Mouse (Mus musculus): ENCODE measurements at regions not wholly inside any gene's neighbourhood (a gene's known extent, or its start where the extent isn't known, plus 50 kb on each side); places are given as distances from the start of the nearest gene placed in this dataset.

DNA sequence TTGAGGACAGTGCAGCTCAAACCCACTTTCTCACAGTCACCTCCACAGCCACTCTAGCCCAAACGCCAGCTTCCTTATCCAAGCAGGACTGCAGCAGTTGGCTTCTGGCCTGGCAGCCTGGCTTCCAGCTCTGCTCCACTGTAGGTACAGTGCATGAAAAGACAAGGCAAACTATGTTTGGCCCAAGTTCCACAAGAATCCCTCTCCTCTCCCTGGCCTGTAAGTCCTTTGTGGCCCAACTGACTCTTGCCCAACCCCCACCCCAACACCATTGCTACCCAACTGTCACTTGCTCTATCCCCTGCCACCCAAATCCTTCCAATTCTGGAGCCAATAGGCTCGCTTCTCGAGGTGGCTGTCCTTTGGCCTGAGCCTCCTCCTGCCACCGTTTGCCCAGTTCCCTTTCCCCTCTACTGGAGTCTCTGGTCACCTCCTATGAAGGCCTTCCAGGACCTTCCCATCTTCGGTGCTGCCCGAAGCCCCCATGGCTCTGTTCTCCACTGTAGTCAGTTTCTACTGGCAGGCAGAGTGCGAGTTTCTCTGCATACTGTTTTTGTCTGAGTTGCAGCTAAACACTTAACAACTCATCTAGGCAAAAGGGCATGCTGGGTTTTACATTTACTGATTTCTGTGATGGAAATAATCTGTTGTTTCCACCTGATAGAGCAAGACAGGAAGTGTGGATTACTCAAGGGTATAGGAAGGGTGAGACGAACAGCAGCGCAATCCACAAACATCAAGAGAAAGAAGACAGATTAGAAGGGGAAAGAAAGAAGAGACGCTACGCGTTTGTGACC, 84.4 kb upstream of the Ptpn1 start:
- no peak for ATAC-seq

DNA sequence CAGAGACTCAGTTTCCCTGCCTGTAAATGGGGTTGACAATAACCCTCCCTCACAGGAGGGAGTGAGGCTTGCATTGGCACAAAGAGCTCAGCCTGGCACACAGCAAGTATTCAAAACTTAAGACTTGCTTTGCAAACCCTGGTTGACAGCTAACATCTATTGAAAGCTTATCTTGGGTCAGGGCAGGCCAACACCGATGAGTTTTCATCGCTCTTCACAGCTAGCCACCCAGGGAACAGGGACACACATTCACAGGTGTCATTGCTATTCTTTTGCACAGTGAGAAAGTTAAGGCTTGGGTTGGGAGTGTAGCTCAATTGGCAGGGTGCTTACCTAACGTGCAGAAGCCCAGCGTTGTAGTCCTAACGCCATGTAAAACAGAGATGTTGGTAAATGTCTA, 86.5 kb upstream of the Ptpn1 start:
- ATAC-seq, result no peak

DNA sequence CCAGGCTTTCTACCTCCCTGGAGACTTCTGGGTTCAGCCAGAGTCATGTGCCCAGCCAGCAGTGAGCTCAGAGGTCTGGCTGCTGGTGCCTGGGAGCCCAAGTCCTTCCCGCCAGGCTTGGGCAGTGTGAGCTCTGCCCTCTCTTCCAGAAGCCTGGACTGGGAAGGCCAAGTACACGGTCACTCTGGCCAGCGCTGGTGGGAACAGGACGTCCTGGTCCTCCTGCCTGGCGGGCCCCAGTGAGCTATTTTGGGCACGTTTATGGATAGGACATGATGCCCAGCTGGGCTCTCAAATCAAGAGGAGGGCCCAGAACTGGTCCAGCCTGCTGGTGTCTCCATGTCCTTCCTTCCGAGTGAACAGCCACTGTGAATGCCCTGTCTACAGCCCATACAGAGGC, 87.3 kb upstream of the Ptpn1 start:
- no peak for ATAC-seq

DNA sequence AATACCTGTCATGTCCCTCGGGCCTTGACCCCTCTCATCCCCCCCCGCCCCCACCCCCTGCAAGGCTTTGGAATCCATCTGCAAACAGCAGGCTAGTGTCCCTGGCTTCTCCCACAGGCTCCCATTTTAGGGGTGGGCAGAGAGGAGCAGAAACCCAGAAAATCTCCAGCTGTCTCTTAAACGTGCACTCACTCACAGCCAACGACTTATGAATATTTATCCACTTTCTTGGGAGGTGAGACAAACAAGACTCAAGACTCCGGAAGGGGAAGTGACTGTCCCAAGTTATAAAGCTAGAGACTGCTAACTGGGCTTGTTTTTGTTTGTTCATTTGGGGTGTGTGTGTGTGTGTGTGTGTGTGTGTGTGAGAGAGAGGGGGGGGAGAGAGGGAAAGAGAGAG, 87.9 kb upstream of the Ptpn1 start:
- ATAC-seq, result no peak

DNA sequence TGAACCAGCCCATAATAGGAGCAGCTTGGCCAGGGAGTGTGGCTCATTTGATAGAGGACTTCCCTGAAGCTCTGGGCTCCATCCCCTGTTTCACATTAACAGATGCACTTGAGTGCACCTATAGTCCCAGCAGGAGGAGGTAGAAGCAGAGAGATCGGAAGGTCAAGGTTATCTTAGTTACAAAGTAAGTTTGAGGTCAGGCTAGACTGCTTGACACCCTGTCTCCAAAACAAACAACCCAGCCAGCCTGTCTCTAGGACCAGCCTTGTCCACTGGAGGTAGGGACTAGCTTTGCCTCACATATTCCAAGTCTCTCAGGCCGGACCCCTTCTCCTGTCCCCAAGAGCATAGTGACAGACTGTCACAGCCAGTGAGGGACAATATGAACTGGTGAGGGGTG, 88.9 kb upstream of the Ptpn1 start:
- no peak for ATAC-seq

DNA sequence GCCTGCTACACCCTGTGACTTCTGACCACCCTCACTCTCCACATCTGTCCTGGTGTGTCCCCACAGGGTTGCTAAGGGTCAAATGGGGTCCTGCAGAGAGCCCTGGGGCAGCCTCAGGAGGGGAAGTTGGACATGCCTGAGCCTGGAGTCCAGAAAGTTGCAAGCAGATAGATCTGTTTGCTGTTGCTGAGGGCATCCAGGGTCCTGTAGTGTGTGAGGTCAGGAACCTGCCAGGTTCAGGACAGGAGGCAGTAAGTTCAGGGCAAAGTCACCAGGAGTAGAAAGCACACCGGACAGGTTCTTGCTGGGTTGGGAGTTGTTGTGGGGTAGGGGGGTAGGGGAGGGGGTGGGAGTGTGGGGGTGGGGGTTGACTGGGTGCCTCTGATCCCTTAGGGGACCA, 89.4 kb upstream of the Ptpn1 start:
- ATAC-seq, result no peak

DNA sequence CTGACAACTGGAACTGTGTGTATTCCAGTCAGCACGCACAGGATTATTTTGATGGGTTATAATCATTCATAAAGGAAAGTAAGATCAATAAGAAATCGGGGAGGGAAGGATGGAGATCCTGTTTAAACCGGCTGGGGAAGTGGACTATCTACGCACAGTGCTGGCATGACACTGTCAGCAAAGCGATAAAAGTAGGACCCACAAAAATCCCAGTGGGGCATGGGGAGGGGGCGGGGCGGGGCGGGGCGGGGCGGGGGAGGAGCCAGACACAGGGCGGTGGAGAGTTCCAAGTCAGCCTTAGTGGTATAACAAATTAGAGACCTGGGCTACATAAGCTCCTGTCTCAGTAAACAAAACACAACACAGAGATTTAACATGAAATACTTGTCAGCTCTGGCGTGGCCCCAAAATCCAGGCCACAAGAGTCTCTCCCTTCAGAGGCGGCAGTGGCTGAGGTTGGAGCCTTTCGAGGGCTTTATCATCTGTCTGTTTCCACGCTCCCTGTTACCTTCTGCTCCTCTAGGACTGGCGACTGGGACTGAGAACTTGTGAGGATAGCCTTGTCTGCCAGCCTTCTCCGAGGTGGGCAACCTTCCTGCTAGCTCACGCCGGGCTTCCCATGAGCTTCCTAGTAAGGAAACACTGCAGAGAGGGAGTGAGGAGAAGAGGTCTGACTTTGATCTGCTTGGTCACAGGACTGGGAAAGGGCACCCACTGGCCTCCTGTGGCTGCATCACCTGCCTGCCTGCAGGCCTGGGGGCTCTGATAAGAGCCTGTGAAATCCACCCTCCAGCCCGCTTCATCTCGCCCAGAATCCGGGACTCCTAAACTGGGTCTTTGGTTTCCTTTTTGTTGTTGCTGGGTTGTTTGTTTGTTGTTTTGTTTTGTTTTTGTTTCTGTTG, 90.3 kb upstream of the Ptpn1 start:
- no peak for ATAC-seq

DNA sequence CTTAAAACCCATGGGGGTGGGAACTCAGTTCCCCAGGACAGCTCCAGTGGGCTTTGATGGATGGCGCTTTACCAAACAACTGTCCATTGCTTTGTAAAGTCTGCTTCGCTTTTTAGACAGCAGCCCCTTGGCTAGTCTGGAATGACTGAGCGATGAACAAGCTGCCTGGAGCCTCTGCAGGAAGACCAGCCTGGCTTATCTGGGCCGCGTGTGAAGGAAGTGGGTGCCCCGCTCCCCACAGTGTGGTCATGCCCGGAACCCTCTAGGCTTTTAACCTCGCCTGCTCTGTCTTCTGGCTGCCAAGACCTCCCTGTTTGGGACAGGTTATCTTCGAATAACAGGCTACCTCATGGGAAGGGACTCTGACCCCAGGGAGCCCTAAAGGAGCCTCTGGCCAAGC, 91.5 kb upstream of the Ptpn1 start:
- ATAC-seq, result peak; percentile 81

DNA sequence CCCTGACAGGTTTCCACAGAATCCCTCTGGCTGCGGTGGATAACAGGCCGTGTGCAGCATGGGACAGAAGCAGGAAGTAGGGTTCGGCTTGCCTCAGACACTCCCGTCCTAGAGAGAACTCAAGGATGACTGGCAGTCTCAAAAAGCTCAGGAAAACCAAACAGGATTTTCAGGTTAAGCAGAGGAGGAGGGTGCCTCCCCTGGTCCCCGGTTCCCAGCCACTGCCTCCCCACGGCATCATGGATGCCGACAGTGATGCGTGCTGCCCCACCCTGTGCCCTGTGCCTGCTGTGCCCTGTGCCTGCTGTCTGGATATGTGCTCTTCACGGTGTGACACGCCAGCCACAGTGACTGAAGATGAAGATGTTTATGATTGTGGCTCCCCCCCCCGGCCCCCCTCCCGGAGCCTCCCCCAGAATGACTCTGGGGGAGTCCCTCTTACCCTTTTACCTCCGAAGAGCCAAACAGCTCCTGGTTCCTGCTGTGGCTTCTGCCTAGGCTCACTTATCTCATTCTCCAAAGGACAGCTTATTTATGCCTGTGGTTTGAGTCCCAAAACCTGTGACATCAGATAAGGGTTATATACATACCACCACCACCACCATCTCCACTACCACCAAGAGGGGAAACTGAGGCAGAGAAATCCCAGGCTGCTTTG, 92.4 kb upstream of the Ptpn1 start:
- ATAC-seq, result peak; percentile 38

DNA sequence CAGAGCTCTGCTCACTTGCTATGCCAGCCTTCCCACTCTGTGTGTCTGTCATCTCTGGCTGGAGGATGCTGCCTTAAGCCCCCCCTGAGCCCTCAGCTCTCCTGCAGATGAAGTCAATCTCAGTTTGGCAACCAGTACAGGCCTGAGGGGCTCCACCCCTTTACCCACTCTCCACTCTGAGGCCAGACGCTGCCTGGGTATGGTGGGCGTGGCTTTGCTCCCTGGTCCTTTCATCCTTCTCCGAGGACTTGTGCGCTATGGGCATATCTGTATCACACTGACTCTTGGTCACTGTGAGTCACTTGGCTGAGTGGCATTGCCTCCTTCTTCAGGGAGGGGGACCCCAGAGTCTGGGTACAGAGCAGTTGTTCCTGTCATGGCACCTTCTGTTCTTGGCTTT, 94.3 kb upstream of the Ptpn1 start:
- no peak for ATAC-seq

DNA sequence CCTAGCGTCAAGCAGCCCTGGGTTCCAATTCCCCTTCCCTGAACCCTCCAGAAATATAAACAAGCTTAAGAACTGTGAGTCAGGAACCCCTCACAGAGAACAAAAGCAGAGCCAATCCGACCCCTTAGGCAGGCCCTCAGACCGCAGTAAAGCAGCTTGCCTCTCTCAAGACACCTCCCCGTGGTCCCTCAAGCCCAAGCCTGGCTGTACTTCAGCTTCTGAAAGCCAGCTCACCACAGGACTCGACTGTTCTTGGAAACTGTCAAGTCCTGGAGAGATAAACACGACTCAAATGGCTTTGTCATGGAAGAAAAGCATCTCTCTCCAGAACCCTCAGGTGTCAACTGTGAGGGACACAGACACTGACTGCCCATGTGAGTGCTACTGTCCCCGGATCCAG, 95.2 kb upstream of the Ptpn1 start:
- ATAC-seq, result no peak

DNA sequence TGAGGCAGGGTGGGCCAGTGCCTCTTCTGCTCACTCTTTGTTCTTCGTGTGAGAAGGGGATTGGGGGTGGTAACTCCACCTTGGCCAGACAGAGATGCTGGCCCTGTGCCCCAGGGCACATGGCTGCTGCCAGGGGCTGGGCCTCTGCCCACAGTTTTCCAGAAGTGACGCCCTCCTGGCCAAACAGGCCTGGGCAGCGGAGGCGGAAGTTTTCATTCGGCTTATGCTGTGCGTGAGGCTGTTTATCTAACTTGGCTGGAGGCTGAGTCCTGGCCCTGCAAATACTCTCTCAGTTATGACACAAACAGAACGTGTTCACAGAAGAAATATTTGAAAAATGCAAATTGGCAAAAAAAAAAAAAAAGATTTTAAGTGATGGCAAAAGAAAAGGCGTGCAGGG, 97.3 kb upstream of the Ptpn1 start:
- ATAC-seq, result no peak

DNA sequence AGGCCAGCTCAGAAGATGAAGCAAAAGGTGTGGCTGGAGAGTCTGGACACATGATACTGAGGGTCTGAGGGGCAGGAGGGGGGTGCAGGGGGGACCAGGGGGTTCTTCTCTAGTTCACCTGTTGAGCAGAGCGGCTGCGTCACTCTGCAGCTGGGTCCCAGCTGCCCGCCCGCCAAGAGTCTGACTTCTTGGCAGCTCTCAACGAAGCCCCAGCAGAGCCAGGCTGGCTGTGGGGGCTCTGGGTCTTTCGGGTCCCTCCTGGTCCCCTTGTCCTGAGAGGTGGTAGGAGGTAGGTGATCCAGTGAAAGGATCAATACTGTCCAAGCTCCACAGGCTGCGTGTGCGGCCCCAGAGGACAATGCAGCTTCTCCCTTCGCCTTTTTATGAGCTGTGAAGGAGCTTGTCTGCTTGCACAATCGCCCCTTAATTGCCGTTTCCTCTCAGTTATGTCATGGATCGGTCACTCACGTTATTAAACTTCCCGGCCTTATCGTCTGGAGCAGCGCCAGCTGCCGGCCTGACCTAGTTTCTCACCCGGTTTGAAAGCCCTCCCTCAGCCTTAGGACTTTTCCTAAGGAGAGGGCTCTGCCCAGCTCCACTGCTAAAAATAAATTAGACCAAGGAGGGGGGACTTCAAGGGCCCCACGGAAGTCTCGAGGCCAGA, 98.4 kb upstream of the Ptpn1 start:
- ATAC-seq, result no peak

DNA sequence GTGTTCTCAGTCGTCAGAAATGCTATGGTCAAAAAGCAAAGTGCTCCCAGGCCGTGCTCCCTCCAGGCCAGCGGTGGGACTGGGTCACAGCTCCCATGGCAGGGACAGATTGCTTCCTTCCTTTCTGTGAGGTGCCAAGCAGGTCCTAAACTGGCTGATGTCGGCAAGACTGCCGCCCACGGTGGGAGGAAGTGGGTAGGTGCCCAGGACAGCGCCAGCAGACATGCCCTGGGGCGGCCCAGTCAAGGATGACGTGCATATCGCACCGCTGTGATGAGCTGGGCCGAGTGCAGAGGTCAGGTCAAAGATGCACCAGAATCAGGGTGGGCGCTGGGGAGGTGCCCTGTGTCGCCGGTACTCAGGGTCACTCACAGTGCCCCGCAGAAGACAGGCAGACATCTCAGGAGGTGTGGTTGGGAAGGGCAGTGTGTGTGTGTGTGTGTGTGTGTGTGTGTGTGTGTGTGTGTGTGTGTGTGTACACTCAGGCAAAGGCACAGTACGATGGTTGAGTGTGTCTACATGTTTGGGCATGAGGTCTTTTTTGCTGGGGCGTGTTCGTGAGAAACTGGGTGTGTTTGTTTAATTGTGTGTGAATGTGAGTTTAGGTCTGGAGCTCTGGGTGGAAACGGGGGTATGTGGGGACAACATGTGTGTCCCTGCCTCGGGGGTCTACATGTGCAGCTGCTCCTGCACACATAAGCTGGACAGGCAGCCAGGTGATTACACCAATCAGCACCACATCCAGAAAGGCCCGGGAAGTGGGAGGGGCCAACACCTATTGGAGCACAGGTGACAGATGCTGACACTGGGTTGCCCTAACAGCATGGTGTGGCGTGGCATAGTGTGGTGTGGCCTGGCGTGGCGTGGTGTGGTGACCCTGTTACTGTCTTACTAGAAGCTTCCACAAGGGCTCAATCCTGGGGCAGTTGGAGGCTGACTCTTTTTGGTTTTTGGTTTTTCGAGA, 100.5 kb upstream of the Ptpn1 start:
- ATAC-seq, result peak; percentile 94

DNA sequence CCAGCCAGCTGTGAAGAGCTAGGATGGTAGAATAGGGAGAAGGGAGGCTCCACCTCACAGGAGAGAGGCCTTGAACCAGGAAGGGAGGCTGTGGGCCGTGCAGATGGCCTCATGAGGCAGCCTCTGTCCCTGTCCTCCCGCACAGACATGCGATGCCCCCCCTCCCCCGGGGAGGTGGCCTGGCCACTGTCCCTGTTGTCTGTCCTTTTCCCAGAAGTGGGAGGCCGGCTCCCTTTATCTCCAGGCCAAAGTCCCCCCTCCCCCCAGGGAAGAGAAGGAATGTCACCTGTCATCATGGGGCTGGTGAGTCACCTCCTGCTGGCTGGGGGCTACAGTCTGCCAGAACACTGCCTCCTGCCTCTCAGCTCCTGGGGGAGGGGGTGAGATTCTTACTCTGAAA, 103.6 kb upstream of the Ptpn1 start:
- ATAC-seq, result no peak

DNA sequence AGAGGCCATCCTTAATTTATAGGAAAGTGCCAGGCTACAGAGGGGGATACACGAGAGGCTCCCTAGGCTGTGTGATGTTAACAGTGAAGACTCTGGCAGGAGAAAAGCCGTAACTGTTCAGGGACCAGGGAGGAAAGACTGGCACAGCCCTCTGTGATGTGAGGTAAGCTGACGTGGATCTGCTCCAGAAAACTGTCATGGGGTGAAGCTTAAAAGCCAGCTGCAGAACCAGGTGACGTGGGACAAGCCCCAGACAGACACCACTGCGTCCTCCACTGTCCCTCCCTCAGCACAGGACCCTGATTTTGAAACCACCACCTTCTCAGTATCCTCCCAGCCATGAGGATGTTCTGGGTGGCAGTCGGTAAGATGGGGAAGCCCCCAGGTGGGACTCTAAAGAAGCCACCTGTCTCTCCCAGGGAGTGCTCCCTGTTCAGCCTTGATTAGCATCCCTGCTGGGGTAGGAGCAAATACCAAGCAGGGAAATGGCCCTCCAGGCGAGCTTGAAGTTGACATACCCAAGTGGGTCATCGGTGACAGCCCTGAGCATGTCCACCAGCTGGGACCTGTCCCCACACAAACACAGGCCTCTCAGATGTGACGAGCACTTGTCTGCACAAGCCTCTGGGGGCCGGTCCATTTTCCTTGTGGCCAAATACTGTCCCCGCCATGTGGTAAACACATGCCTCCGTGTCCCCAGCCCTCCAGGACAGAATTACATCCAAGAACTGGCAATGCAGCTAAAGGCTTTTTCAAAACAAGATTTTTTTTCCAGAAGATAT, 104.7 kb upstream of the Ptpn1 start:
- ATAC-seq, result no peak

DNA sequence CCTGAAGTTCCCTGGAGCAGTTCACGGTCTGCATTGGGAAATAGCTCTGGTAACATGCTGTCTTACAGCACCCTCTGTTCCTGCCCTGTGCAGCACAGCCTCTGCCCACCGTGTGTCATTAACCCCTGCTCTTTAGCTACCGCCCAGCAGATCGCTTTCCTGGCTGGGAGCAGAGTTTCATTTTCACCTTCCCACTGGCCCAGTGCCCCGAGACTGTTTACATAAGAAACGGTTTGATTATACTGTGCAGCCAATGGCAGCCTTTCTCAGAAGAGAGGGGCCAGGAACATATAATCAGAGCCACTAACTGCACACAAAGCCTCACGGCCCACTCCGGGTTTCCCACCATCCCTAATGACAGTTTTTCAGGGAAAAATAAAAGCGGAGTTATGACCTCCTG, 108.3 kb upstream of the Ptpn1 start:
- no peak for ATAC-seq

DNA sequence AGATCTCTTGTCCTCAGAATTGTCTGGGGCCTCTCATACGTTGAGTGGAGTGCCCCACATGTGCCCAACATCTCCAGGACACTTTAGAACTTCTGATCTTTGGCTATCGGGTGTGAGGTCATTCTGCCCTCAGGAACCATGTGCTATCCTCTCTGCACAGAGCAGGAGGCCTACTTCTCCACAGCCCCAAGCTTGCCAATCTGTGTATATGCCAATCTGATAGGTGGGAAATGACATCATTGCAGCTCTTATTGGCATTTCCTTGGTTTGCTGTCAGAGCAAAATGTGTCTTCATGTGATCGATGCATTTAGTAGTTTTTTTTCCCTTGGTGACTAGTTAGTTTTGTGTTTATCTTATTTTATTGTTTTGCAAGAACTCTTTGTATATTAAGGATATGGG, 108.8 kb upstream of the Ptpn1 start:
- no peak for ATAC-seq

DNA sequence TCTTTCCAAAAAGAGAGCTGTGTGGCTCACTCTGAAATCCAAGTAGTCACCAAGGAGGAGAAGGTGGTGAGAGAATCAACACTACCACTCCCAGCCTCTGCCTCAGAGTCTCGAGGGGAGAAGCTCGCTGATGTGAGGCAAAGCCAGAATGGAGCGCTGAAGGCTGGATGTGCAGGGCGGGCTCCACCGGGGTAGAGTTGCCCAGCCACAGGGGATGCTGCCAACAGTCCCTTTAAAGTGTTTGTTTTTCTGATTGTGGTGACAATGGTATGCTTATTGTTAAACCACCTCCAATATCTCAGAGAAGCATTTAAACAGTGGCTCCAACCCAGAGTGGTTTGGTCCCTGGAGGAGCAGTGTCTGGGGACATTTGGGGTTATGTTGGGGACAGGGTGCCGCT, 110.7 kb upstream of the Ptpn1 start:
- ATAC-seq, result no peak

DNA sequence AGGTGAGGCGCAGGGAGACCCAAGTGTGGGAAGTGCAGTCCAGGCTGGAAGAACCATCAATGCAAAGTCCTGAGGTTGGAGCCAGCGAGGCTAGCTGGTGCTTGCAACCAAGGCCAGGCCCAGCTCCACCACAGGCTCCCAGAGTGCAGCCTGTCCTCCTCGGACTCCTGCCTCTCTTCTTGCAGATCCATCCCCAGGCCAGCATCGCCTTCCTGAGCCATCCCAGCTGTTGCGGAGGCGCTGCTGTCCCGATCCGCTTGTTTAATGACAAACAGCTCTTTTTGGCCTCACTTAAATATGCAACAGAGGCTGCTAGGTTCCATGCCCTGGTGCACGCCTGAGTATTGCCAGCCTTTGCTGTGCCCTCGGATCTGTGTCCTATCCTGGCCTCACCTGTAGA, 113.1 kb upstream of the Ptpn1 start:
- ATAC-seq, result no peak

DNA sequence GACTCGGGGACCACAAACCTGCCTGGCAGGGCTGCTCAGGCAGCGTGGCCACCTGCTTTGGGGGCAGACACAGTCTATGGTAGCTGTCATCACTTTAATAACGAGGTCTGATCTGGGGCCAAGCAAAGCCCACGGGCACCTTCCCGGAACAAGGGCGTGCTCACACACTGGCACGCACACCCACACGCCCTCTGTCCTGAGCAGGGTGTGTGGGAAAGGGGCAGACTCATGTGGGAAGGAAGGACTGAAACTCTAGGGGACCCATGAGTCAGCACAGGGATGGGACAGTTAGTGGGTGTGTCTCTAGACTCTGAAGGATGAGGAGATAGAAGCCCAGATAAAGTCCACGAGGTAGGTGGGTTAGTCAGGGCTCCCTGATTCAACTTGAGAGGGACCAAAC, 114.8 kb upstream of the Ptpn1 start:
- ATAC-seq, result no peak
